Mouse (Mus musculus) c-Kit-positive CD71-positive TER-119-positive erythroid progenitor cells, embryonic 14.5 days (primary cell): ENCODE results near the gene Igf2r.

Source experiments
- DNase-seq: peaks from one replicate; pipeline ENCODE4 v3.0.0-alpha.2; 2013; ENCODE audit warnings: low spot score

Igf2r gene

DNA sequence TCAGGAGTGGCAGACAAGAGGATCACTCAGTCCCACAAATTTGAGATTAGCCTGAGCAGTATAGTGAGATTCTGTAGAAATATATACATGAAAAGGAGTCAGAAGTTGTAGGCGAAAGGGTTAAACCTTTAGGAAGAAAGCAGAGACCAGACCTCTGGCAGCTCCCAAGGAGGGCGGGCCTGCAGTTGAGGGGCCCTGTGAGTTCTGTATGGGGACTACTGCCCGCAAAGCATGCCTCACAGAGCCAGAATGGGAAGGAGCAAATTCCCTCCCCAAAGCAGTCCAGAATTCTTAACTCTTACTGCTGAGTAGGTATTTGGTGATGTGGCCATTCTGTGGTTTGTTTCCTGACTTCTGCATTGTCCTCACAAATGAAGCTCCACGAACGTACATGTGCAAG, 11.6 kb upstream of the Igf2r start:
- no peak for DNase-seq

DNA sequence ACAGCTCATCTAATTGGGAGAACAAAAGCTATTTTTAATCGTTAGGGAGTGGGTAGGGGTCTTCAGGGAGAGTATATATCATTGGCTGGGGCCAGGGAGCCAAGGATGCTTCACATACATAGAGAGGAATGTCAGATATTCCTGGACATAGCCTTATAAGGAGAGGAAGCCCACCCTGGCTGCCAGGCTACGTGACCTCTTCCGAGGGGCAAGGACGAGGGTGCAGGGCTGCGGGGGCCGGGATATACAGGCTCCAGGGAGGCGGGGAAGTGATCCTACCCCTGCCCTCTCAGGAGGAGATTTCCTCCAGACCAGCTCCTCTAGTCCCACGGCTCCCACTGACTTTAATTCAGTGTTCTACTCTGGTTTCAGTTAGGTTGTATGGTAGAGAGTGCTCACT, 10.7 kb upstream of the Igf2r start:
- DNase-seq: no peak

- DNase-seq: no peak
Observed at GRCm38 (mm10) chr17:12779442-12779841, 10.0 kb upstream of the Igf2r start.

- no peak for DNase-seq
Observed at GRCm38 (mm10) chr17:12773956-12774355, 4.5 kb upstream of the Igf2r start.

GRCm38 (mm10) chr17:12770500-12770899, 1.0 kb upstream of the Igf2r start:
- DNase-seq: no peak

GRCm38 (mm10) chr17:12768415-12769379, 767 bp downstream of the Igf2r start:
- no peak for DNase-seq

DNA sequence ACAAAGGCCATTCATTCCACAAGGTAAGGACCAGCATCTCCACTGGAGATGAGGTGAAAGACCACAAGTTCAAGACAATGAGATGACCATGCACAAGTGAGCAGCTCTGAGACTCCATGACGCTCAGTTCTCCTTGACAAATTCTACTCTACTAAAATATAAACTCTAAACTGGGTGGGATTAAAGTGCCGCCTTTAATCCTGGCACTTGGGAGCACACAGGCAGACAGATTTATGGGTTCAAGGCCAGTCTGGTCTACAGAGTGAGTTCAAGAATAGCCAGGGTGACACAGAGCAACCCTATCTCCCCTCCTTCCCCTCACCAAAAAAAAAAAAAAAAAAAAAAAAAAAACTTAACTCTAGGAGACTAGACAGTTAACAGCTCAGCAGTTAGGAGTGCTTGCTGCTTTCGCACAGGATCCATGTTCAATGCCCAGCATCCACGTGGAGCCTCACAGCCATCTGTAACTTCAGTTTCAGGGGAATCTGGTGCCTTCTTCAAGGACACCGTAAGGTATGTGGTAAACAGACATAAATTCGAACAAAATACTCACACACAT, 2.1 kb downstream of the Igf2r start:
- no peak for DNase-seq

- no peak for DNase-seq
Observed at GRCm38 (mm10) chr17:12763412-12763811, 6.1 kb downstream of the Igf2r start.

DNA sequence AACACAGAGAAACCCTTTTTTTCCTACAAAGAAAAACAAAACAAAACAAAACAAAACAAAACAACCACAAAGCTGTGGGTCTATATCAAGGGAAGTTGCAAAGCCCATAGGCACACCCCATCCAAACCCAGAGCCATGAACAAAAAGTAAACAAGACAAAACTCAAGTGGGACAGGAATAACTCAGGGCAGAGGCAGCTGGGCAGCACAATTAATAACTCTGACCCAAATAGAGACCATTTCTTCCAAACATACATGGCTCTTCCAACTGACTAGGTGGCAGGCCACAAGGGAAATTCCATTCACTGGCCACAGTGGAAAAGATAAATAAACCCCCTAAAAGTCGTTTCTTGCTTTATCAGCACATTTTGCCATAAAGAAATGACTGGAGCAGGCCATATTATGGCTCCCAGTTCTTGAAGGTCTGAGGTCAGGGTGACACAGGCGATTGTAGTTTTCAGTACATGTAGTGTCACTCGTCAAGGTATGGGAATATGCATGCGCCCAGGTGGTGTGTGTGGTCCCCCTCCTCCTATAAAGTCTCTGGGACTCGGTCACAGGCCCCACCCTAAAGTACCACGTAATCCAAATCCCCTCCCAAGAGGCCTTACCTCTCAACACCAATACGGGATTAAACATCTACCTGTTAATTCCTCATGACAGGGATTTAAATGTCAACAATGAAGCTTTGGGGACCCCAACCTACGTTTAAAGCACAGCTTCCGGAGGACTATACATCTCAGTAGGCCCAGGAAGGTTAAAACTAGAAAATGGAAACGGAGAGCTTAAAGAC, 8.9 kb downstream of the Igf2r start:
- no peak for DNase-seq

DNA sequence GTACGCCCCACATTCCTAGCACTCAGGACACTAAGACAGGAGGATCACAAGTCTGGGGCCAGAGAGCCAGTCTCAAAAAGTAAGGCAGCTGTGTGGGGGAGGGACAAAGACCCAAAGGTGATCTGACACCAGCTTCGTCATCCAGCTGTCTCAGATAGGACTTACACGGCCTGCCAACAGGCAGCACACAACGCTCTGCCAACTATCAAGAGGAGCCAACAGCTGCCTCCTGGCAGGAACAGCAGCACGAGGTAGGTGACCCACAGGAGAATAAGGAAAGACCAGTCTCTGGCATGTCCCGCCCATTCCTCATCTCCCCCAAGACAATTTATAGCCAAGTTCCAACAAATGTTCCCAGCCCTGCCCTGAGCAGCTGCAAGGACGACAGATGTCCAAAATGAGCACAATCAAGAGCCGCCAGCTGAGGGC, 9.8 kb downstream of the Igf2r start:
- no peak for DNase-seq

GRCm38 (mm10) chr17:12758701-12759455, 10.6 kb downstream of the Igf2r start:
- DNase-seq: no peak

- no peak for DNase-seq
Observed at GRCm38 (mm10) chr17:12757990-12758389, 11.5 kb downstream of the Igf2r start.

DNA sequence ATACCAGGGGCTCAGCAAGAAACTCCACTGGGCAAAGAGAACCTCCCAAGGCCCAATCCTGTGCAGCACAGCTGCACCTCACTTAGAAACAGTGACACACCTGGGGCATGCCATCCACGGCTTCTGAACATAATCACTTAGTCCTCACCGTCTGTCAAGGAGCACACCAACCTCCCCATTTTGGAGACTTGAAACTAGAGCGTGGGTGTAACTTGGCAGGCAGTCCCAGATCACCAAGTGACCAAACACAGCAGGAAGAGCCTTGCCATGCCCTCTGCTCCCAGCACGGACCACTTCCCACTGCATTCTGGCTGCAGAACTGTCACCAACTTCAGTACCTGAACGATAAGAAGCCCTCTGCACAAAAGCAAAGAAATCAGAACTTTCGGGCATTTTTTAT, 12.3 kb downstream of the Igf2r start:
- no peak for DNase-seq

DNA sequence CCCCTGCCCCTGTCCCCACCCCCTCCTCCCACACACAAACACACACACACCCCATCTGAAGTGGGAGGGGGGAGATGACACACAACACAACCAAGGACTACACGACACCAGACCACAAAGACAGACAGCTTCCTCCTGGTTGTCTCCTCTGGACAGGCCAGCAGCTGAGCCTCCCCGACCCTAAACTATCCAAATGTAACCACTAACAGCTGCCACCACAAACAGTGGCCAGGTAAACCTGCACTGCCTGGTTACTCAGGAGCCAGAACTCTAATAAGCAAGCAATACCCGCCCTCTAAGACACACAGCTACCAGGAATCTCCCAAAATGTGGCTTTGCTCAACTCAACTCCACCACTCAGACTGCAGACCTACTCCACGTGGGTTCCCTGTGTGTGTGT, 13.5 kb downstream of the Igf2r start:
- DNase-seq: no peak

DNA sequence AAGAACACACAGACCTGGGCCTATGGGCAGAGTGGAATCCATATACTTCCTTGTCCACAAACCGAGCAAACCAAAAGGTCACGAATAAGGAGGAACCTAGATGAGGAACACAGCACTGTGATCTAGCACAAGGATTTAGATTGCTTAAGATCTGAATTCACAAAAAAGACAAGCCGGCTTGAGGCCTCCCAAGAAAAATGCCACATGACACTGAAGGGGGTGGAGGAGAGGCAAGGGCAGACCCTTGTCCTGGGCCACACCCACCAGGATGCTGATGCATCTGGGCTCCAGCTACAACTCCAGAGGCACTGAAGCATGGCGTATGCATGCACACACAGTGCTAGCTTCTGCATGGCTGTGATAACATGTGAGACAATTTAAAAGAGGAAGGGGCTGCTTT, 14.3 kb downstream of the Igf2r start:
- DNase-seq: no peak

DNA sequence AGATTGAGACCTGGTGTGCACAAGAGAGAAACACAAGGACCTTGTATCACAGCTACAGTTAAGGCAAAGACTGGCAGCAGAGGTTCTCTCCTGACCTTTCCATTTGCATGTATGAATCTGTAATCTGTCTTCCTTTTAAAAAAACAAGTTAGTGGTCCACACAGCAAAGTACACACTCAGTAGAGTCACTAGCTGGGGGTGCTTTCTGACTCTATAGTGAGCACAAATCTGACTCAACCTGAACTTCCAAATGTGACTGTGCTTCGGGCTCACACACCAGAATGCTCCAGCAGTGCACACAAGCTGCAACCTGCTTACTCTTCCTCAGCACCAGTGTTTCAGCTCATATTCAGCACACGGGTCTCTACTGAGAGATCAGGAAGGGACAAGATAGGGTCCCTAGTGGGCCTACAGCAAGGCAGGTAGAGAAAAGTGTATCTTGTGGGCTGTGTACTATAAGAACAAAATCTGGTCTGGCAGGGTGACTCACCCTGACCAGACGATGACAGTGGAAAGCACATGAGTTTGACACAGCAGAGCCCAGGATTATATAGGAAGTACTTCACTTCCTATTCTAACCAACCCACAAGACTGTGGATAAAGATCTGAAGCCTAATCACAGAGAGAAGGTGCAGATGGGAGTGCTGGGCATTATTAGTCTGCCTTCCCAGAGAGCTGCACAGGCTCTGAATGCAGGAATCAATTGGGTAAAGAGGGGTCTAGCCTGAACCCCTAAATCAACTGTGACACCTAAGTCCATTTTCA, 15.0 kb downstream of the Igf2r start:
- DNase-seq: no peak

DNA sequence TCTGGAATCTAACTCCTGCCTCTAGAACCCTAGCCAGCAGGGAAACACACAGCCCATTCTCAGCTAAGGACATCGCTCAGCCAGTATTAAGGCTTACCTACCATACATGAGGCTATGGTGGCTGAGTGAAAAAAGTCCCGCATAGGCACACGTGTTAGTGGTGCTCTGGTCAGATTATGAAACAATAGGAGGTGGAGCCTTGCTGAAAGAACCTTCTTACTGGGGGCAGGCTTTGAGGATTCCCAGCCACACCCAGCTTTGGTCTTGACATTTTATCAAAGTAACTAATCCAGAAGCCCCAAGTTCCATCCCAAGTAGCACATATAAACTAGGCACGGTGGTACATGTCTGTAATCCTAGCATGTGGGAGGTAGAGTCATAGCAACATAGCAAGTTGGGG, 16.4 kb downstream of the Igf2r start:
- no peak for DNase-seq

DNA sequence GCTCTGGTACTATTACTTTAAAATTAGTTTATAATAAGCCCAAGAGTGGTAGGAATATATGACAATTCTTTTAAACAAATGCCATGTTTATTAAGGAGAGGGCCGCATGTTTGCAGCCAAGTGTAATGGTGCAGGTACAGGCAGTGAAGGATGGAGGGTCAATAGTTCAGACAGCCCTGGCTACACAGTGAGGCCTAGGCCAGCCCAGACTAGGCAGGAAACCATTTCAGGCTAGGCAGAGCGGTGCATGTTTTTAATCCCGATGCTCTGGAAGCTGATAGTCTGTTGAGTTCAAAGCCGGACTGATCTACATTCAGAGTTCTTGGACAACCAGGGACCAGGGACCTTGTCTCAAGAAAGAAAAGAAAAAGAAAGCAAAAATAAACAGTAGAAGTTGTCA, 17.8 kb downstream of the Igf2r start:
- DNase-seq: no peak

DNA sequence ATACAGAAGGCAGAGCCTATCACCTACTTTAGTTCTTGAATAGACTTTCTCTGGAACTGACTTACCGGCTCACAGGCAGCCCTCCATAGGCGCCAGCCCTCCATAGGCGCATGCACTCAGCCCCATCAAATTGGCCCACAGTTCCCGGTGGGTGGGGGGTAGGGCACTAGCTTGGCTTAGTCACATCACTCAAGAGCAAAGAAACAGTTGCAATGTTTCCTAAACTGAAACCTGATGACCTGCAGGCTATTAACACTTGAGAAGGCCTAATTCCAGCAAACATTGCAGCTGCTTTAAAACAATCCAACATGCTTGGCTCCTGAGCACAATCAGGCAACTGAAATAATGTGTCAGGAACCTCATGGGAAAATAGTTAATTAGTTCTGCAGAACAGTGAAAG, 18.2 kb downstream of the Igf2r start:
- no peak for DNase-seq

DNA sequence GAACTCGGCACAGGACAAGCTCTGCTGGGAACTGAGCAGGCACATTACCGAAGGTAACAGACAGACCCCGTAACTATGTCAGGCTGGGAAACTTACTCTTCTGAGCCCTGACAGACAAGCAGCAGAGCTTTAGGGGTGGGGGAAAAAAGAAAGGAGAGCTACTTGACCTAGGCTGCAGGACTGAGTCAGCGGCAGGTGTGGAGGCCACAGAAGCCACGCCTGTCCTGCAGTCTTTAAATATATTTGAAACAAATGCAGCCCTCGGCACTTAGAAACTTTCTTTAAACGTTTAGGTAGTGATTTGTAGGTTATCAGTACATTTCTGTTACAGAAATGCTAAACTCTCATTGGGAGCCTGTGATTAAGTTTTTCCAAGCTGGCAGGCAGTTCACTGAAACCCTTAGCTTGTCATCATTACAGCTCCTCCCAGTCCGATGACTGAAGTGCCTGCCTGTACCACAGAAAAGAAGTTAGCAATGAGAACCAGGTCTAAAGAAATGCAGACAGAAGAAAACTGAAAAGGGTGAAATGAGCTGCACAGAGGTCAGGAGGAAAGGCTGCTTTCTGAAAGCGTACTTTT, 18.8 kb downstream of the Igf2r start:
- DNase-seq: no peak
